Mouse (Mus musculus): ENCODE results near the gene Casd1. TPM values are rescaled to one million over a fixed set of nuclear protein-coding genes. Genes with fewer than 3 reads are reported as not detected.

The Casd1 gene
- polyA plus RNA-seq, 1 experiment from 2014 or later = 26.8 TPM

DNA sequence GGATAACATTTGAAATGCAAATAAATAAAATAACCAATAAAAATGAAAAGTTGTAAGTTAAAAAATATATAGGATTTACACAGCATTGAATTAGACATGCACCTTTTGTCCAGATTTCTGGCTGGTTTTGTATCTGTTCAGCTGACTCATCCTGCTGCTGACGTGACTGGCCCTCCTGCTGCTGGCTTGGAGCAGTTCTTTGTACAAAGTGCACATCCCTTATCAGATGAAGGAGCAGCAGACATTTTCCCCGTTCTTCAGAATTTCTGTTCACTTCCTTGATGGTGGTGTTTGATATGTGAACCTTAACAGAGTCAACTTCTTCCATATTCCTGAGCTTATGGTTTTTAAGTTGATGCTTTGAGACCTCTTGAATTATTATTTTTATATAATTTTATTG is 62.9 kb downstream of the Casd1 start:
- H3K4me3 ChIP-seq (replicated peaks) = no peak overlapping the region
- WGBS = 66% methylated on average over 2 of the region's 2 CpGs
- no peak overlapping the region for H3K9ac ChIP-seq
- H3K27ac ChIP-seq (replicated peaks) = no peak overlapping the region
- H3K27me3 ChIP-seq = no peaks in the 10 kb centered on the region
- no peaks in the 10 kb centered on the region for H3K4me1 ChIP-seq
- no peak overlapping the region for H3K4me2 ChIP-seq (replicated peaks)
- no peak for ATAC-seq (ENCODE audit: insufficient number of reproducible peaks, low FRiP score, low TSS enrichment, low read depth)
- no peaks in the 10 kb centered on the region for H3K36me3 ChIP-seq
- H3K9me3 ChIP-seq (replicated peaks) = no peaks in the 10 kb centered on the region

- WGBS = 61% methylated on average over 2 of the region's 2 CpGs
- Histone ChIP-seq H3K27me3 (no peaks in the 10 kb centered on the region), H3K4me2 (replicated peaks) (no peak overlapping the region), H3K9me3 (replicated peaks) (no peaks in the 10 kb centered on the region), H3K4me3 (replicated peaks) (no peak overlapping the region), H3K4me1 (no peaks in the 10 kb centered on the region), H3K36me3 (no peaks in the 10 kb centered on the region), H3K9ac (no peak overlapping the region), H3K27ac (replicated peaks) (no peak overlapping the region)
- ATAC-seq (ENCODE audit: insufficient number of reproducible peaks, low FRiP score, low TSS enrichment, low read depth) = no peak
Observed at GRCm38 (mm10) chr6:4664313-4664712, 63.7 kb downstream of the Casd1 start.

GRCm38 (mm10) chr6:4665154-4665553 is 64.5 kb downstream of the Casd1 start:
- WGBS = 89% methylated on average over 6 of the region's 6 CpGs
- H3K27me3 ChIP-seq = no peaks in the 10 kb centered on the region
- no peak overlapping the region for H3K4me3 ChIP-seq (replicated peaks)
- H3K4me1 ChIP-seq = no peaks in the 10 kb centered on the region
- no peak for ATAC-seq (ENCODE audit: insufficient number of reproducible peaks, low FRiP score, low TSS enrichment, low read depth)
- H3K9me3 ChIP-seq (replicated peaks) = no peaks in the 10 kb centered on the region
- H3K36me3 ChIP-seq = no peaks in the 10 kb centered on the region
- H3K27ac ChIP-seq (replicated peaks) = no peak overlapping the region
- H3K4me2 ChIP-seq (replicated peaks) = no peak overlapping the region
- H3K9ac ChIP-seq = no peak overlapping the region

DNA sequence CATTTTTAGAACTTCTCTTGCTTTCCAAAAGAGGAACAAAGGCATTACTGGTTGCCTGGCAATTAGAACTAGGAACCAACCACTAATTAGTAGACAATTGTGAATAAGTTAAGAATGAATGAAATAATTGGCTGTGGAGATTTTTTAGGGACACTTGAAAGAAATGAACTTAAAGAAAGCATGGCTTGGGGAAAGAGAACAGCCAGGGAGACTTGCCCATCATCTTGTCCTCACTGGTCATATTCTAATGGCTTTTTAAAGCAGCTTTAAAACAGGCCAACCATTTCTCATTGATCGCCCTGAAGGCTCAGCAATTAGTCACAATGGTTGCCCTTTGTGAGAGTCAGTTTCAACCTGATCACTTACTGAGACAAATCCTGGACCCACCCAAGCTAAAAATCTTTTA is 76.7 kb downstream of the Casd1 start:
- Histone ChIP-seq H3K9me3 (replicated peaks) (no peaks in the 10 kb centered on the region), H3K4me2 (replicated peaks) (no peak overlapping the region), H3K4me1 (no peaks in the 10 kb centered on the region), H3K9ac (no peak overlapping the region), H3K36me3 (no peaks in the 10 kb centered on the region), H3K27ac (replicated peaks) (no peak overlapping the region), H3K4me3 (replicated peaks) (no peak overlapping the region), H3K27me3 (no peaks in the 10 kb centered on the region)
- ATAC-seq (ENCODE audit: insufficient number of reproducible peaks, low FRiP score, low TSS enrichment, low read depth) = no peak
- 40% methylated on average over 1 of the region's 1 CpGs for WGBS

DNA sequence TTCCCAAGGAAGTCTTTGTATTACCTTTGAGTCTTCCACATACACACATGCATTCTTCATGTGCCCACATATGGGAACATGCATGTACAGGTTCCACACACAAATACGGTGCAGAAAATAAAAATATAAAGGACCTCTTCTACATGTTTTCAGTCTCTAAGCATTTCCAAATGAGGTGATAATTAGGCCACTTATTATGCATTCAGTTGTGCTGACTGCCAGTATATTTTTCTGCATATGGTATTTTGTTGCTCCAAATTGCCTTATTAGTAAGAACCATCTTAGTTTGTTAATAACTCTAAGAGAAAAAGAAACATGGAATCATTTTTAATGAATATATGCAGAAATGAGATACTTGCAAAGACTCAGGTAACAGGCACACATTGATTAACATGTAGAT is 79.3 kb downstream of the Casd1 start:
- Histone ChIP-seq H3K27me3 (no peaks in the 10 kb centered on the region), H3K9me3 (replicated peaks) (no peaks in the 10 kb centered on the region), H3K9ac (no peak overlapping the region), H3K4me3 (replicated peaks) (no peak overlapping the region), H3K36me3 (no peaks in the 10 kb centered on the region), H3K4me2 (replicated peaks) (no peak overlapping the region), H3K4me1 (no peaks in the 10 kb centered on the region), H3K27ac (replicated peaks) (no peak overlapping the region)
- no peak for ATAC-seq (ENCODE audit: insufficient number of reproducible peaks, low FRiP score, low TSS enrichment, low read depth)
- 58% methylated on average over 1 of the region's 1 CpGs for WGBS

- Histone ChIP-seq H3K9ac (no peak overlapping the region), H3K27ac (replicated peaks) (no peak overlapping the region), H3K4me1 (no peaks in the 10 kb centered on the region), H3K4me2 (replicated peaks) (no peak overlapping the region), H3K27me3 (no peaks in the 10 kb centered on the region), H3K9me3 (replicated peaks) (no peaks in the 10 kb centered on the region), H3K36me3 (no peaks in the 10 kb centered on the region), H3K4me3 (replicated peaks) (no peak overlapping the region)
- 82% methylated on average over 4 of the region's 4 CpGs for WGBS
- ATAC-seq (ENCODE audit: insufficient number of reproducible peaks, low FRiP score, low TSS enrichment, low read depth) = no peak
Observed at GRCm38 (mm10) chr6:4680576-4680975, 79.9 kb downstream of the Casd1 start.

DNA sequence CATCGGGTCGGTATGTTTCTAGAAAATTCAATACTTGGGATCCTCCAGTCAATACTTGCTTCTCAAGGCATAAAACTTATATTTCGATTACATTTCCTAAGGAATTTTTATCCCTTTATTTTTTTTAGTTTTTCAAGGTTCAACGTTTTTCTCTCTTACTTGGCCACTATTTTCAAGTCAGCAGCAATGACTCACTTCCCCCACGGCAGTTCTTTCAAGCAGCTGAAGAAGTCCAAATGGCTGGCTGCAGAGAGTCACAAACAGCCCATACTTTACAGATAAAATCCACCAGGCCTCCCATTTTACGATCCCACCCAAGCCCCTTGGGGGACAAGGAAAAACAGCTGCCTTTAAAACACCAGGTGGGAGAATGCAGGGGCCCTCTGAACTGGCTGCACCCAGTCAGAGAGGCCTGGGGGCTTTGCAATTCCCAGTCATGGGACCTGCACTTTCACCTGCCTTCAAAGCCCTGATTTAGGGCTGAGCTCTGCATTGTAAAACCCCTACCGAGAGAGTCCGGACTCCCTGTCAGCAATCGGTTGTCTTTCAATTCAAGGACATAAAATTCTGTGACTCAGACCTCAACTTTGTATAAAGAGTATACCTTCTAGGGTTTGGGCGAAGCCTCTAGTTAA is 84.2 kb downstream of the Casd1 start:
- H3K27ac ChIP-seq (replicated peaks) = no peak overlapping the region
- H3K27me3 ChIP-seq = no peaks in the 10 kb centered on the region
- no peak overlapping the region for H3K4me2 ChIP-seq (replicated peaks)
- H3K9me3 ChIP-seq (replicated peaks) = no peaks in the 10 kb centered on the region
- no peaks in the 10 kb centered on the region for H3K4me1 ChIP-seq
- ATAC-seq (ENCODE audit: insufficient number of reproducible peaks, low FRiP score, low TSS enrichment, low read depth) = no peak
- no peaks in the 10 kb centered on the region for H3K36me3 ChIP-seq
- WGBS = 61% methylated on average over 10 of the region's 10 CpGs
- no peak overlapping the region for H3K9ac ChIP-seq
- no peak overlapping the region for H3K4me3 ChIP-seq (replicated peaks)

DNA sequence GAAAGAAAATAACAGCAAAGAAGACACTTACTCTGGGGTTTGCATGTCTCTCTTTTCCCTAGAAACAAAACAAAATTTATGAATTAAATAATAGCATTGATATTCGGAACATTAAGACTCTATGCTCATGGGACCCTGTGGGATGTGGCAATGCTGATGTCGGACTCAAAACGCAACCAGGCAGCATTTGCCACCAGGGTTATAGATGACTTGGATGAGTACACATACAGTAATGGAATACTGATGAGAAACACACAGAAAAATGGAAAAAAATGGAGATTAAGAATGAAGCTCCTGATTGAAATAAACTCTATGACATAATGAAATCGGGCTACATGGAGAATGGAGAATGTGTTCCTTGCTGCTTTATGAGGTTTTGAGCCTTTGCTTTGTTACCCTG is 89.8 kb downstream of the Casd1 start:
- ATAC-seq (ENCODE audit: insufficient number of reproducible peaks, low FRiP score, low TSS enrichment, low read depth) = no peak
- Histone ChIP-seq H3K4me3 (replicated peaks) (no peak overlapping the region), H3K27me3 (no peaks in the 10 kb centered on the region), H3K27ac (replicated peaks) (no peak overlapping the region), H3K4me2 (replicated peaks) (no peak overlapping the region), H3K9me3 (replicated peaks) (no peaks in the 10 kb centered on the region), H3K9ac (no peak overlapping the region), H3K36me3 (no peaks in the 10 kb centered on the region), H3K4me1 (no peaks in the 10 kb centered on the region)
- WGBS = 92% methylated on average over 4 of the region's 4 CpGs

Other genes starting within 250 kb of the Casd1 start
- gene Col1a2, start 96.0 kb upstream of the Casd1 start, polyA plus RNA-seq (2015; fragmentation: Nextera tagmentation; extraction: Ambion mirVana) = 2,269 and 2,307 TPM in 2 replicates
- gene Sgce, start 146.4 kb downstream of the Casd1 start, polyA plus RNA-seq (2015; fragmentation: Nextera tagmentation; extraction: Ambion mirVana) = 72.1 and 72.9 TPM in 2 replicates
- gene Peg10, start 146.5 kb downstream of the Casd1 start, polyA plus RNA-seq (2015; fragmentation: Nextera tagmentation; extraction: Ambion mirVana) = 8.9 and 10.0 TPM in 2 replicates

Measured in embryonic facial prominence, embryonic 15.5 days (tissue).